Mouse (Mus musculus): Measurements from ENCODE around the gene Mcm8.

- TF ChIP-seq GATA1 (IDR thresholded peaks at IDR 0.05; ENCODE audit: low read length) (no peak), TAL1 (IDR thresholded peaks at IDR 0.05; ENCODE audit: low read length) (no peak)
Measured at GRCm38 (mm10) chr2:132784039-132784438, 31.9 kb upstream of the Mcm8 start.
